Mouse (Mus musculus): ENCODE measurements around the gene Sag. TPM values are rescaled to one million over a fixed set of nuclear protein-coding genes. Genes with fewer than 3 reads are reported as not detected.

Sag gene
- total and polyA plus RNA-seq, 2 experiments from 2014 or later: 1.9 TPM; not detected in 1

- peak within 1 kb of the TSS; percentile 82 for H3K27ac ChIP-seq (ENCODE audit: low read depth, low read length)
- peaks cover 10% of the 10 kb centered on the region for H3K4me1 ChIP-seq (ENCODE audit: insufficient read depth, low read length)
- peak; percentile 90 for ATAC-seq (ENCODE audit: low FRiP score)
- H3K4me2 ChIP-seq (ENCODE audit: low read depth, low read length, poor library complexity, severe bottlenecking): peak within 1 kb of the TSS; percentile 90
- H3K9ac ChIP-seq (replicated peaks; ENCODE audit: low read length, poor library complexity, severe bottlenecking): peak within 1 kb of the TSS; percentile 91
- H3K4me3 ChIP-seq (ENCODE audit: low read depth, low read length): peak within 1 kb of the TSS; percentile 94
- DNase-seq (ENCODE audit: low spot score): peak; percentile 89
- H3K9me3 ChIP-seq (ENCODE audit: low read length): no peaks in the 10 kb centered on the region
- no peaks in the 10 kb centered on the region for H3K36me3 ChIP-seq (ENCODE audit: insufficient read depth, low read length)
- no peaks in the 10 kb centered on the region for H3K27me3 ChIP-seq (ENCODE audit: insufficient read depth, low read length)
- 1% methylated on average over 34 of the region's 74 CpGs for WGBS
- TF ChIP-seq CTCF (IDR thresholded peaks at IDR 0.05): peak; percentile 6; the same call in 1 of the 2 replicates
Measured at GRCm38 (mm10) chr1:87852892-87853600, 49.6 kb downstream of the Sag start, which contains the start of gene Dgkd. Dgkd (plus strand) TSS chr1:87853287.

- Histone ChIP-seq H3K27ac (ENCODE audit: low read depth, low read length) (peak overlapping the region; percentile 82), H3K4me1 (ENCODE audit: insufficient read depth, low read length) (peaks cover 10% of the 10 kb centered on the region), H3K36me3 (ENCODE audit: insufficient read depth, low read length) (no peaks in the 10 kb centered on the region), H3K9me3 (ENCODE audit: low read length) (no peaks in the 10 kb centered on the region), H3K4me3 (ENCODE audit: low read depth, low read length) (peak overlapping the region; percentile 94), H3K9ac (replicated peaks; ENCODE audit: low read length, poor library complexity, severe bottlenecking) (peak overlapping the region; percentile 91), H3K27me3 (ENCODE audit: insufficient read depth, low read length) (no peaks in the 10 kb centered on the region), H3K4me2 (ENCODE audit: low read depth, low read length, poor library complexity, severe bottlenecking) (peak overlapping the region; percentile 90)
- peak; percentile 1; the same call in 1 of the 2 replicates for TF ChIP-seq CTCF (IDR thresholded peaks at IDR 0.05)
- WGBS: 0% methylated on average over 27 of the region's 48 CpGs
- peak; percentile 43 for DNase-seq (ENCODE audit: low spot score)
- peak; percentile 69 for ATAC-seq (ENCODE audit: low FRiP score)
Measured at GRCm38 (mm10) chr1:87853601-87854361, 50.3 kb downstream of the Sag start.

DNA sequence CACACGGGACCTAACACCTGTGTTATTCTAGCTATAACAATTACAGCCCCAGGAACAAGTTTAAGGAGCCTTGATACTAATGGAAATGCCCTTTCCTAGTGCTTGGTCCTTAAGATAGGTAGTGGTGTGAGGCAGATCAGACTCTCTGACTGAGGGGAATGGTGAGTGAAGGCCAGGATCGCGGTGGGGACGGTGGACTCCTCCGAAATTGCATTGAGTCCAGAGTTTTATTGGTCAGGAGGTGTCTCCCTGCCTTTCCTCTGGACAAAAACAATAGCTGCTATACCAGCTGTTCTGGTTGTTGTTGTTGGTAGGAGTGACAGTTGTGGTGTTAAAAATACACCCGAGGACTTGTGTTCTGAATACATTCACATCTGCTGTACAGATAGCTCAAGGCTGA lies 50.9 kb downstream of the Sag start:
- H3K4me3 ChIP-seq (ENCODE audit: low read depth, low read length): peak overlapping the region; percentile 94
- 24% methylated on average over 6 of the region's 6 CpGs for WGBS
- H3K36me3 ChIP-seq (ENCODE audit: insufficient read depth, low read length): no peaks in the 10 kb centered on the region
- peak overlapping the region; percentile 91 for H3K9ac ChIP-seq (replicated peaks; ENCODE audit: low read length, poor library complexity, severe bottlenecking)
- DNase-seq (ENCODE audit: low spot score): no peak
- H3K9me3 ChIP-seq (ENCODE audit: low read length): no peaks in the 10 kb centered on the region
- no peaks in the 10 kb centered on the region for H3K27me3 ChIP-seq (ENCODE audit: insufficient read depth, low read length)
- peaks cover 10% of the 10 kb centered on the region for H3K4me1 ChIP-seq (ENCODE audit: insufficient read depth, low read length)
- no peak for TF ChIP-seq CTCF (IDR thresholded peaks at IDR 0.05)
- peak overlapping the region; percentile 90 for H3K4me2 ChIP-seq (ENCODE audit: low read depth, low read length, poor library complexity, severe bottlenecking)
- peak overlapping the region; percentile 38; the same call in 1 of the 2 replicates for H3K27ac ChIP-seq (ENCODE audit: low read depth, low read length)
- ATAC-seq (ENCODE audit: low FRiP score): no peak

GRCm38 (mm10) chr1:87854851-87855251 lies 51.4 kb downstream of the Sag start:
- TF ChIP-seq CTCF (IDR thresholded peaks at IDR 0.05): no peak
- H3K4me2 ChIP-seq (ENCODE audit: low read depth, low read length, poor library complexity, severe bottlenecking): peak overlapping the region; percentile 90
- H3K4me1 ChIP-seq (ENCODE audit: insufficient read depth, low read length): peaks cover 10% of the 10 kb centered on the region
- H3K4me3 ChIP-seq (ENCODE audit: low read depth, low read length): peak overlapping the region; percentile 94
- H3K9me3 ChIP-seq (ENCODE audit: low read length): no peaks in the 10 kb centered on the region
- ATAC-seq (ENCODE audit: low FRiP score) (no peak), DNase-seq (ENCODE audit: low spot score) (no peak)
- no peaks in the 10 kb centered on the region for H3K27me3 ChIP-seq (ENCODE audit: insufficient read depth, low read length)
- WGBS: 37% methylated on average over 2 of the region's 2 CpGs
- no peak overlapping the region for H3K9ac ChIP-seq (replicated peaks; ENCODE audit: low read length, poor library complexity, severe bottlenecking)
- no peaks in the 10 kb centered on the region for H3K36me3 ChIP-seq (ENCODE audit: insufficient read depth, low read length)
- H3K27ac ChIP-seq (ENCODE audit: low read depth, low read length): no peak overlapping the region

- Histone ChIP-seq H3K36me3 (ENCODE audit: insufficient read depth, low read length) (no peaks in the 10 kb centered on the region), H3K27me3 (ENCODE audit: insufficient read depth, low read length) (no peaks in the 10 kb centered on the region), H3K9ac (replicated peaks; ENCODE audit: low read length, poor library complexity, severe bottlenecking) (no peak overlapping the region), H3K4me1 (ENCODE audit: insufficient read depth, low read length) (peaks cover 10% of the 10 kb centered on the region), H3K9me3 (ENCODE audit: low read length) (no peaks in the 10 kb centered on the region), H3K27ac (ENCODE audit: low read depth, low read length) (no peak overlapping the region), H3K4me3 (ENCODE audit: low read depth, low read length) (no peak overlapping the region), H3K4me2 (ENCODE audit: low read depth, low read length, poor library complexity, severe bottlenecking) (no peak overlapping the region; the same call in 1 of the 2 replicates)
- ATAC-seq (ENCODE audit: low FRiP score) (no peak), DNase-seq (ENCODE audit: low spot score) (no peak)
- WGBS: 89% methylated on average over 1 of the region's 1 CpGs
- TF ChIP-seq CTCF (IDR thresholded peaks at IDR 0.05): no peak
Measured at GRCm38 (mm10) chr1:87855522-87855921, 52.0 kb downstream of the Sag start.

- no peak for ATAC-seq (ENCODE audit: low FRiP score)
- 81% methylated on average over 3 of the region's 3 CpGs for WGBS
Measured at GRCm38 (mm10) chr1:87856823-87857222, 53.3 kb downstream of the Sag start.

More at GRCm38 (mm10) chr1:87856823-87857222, 53.3 kb downstream of the Sag start:
- peaks cover 10% of the 10 kb centered on the region for H3K4me1 ChIP-seq (ENCODE audit: insufficient read depth, low read length)
- no peak overlapping the region for H3K9ac ChIP-seq (replicated peaks; ENCODE audit: low read length, poor library complexity, severe bottlenecking)
- DNase-seq (ENCODE audit: low spot score): no peak
- no peak overlapping the region for H3K27ac ChIP-seq (ENCODE audit: low read depth, low read length)
- TF ChIP-seq CTCF (IDR thresholded peaks at IDR 0.05): no peak
- H3K36me3 ChIP-seq (ENCODE audit: insufficient read depth, low read length): no peaks in the 10 kb centered on the region
- no peaks in the 10 kb centered on the region for H3K27me3 ChIP-seq (ENCODE audit: insufficient read depth, low read length)
- no peak overlapping the region for H3K4me2 ChIP-seq (ENCODE audit: low read depth, low read length, poor library complexity, severe bottlenecking)
- no peak overlapping the region for H3K4me3 ChIP-seq (ENCODE audit: low read depth, low read length)
- no peaks in the 10 kb centered on the region for H3K9me3 ChIP-seq (ENCODE audit: low read length)

All from midbrain, postnatal 0 days (tissue).